Mouse (Mus musculus) heart, postnatal 36 days (tissue): ENCODE measurements at regions not wholly inside any gene's neighbourhood (a gene's known extent, or its start where the extent isn't known, plus 50 kb on each side); places are given as distances from the start of the nearest gene placed in this dataset.

ENCODE experiments used
- DNase-seq, 2 experiments: peaks; one replicate each; pipeline ENCODE4 v3.0.0; 2021 to 2022
- intact Hi-C: fragments of 180-260 bp; cut with DNase I; formaldehyde crosslinking; loops from one replicate; pipeline ENCODE4 v1.15.1; 2025
- microRNA-seq, 2 experiments: library from miRNA; unstranded; fragments of <30 nt; microRNA quantifications; one replicate each; pipeline ENCODE4 v1.2.0; 2021; ENCODE audit warnings: borderline number of aligned reads in 2 of 2

- intact Hi-C loops: loop anchor here (5.0 to 10.0 kb wide), 3 partner anchors 214 to 484 kb away; no protein-coding TSS in a partner anchor
- DNase-seq: peak in 1 of 2 experiments; percentile 7
Measured at GRCm38 (mm10) chr3:33308212-33308611, 165.2 kb upstream of the Pex5l start.

- intact Hi-C loops: loop anchor here (5.0 to 10.0 kb wide), 3 partner anchors 216 to 486 kb away; no protein-coding TSS in a partner anchor
- no peak for DNase-seq
Measured at GRCm38 (mm10) chr3:33306169-33306568, 163.1 kb upstream of the Pex5l start.

- intact Hi-C loops: loop anchor here (5.0 to 10.0 kb wide), 3 partner anchors 217 to 487 kb away; no protein-coding TSS in a partner anchor
- DNase-seq: no peak
Measured at GRCm38 (mm10) chr3:33305756-33306155, 162.7 kb upstream of the Pex5l start.

GRCm38 (mm10) chr3:33262797-33263196, 119.8 kb upstream of the Pex5l start:
- no peak for DNase-seq
- intact Hi-C loops: no loop called here

GRCm38 (mm10) chr3:33219271-33220065, 76.4 kb upstream of the Pex5l start:
- intact Hi-C loops: no loop called here
- no peak for DNase-seq

- no peak for DNase-seq
- intact Hi-C loops: no loop called here
Measured at GRCm38 (mm10) chr3:33218291-33218690, 75.2 kb upstream of the Pex5l start.

- intact Hi-C loops: no loop called here
- no peak for DNase-seq
Measured at GRCm38 (mm10) chr3:33217360-33218034, 74.5 kb upstream of the Pex5l start.

GRCm38 (mm10) chr3:33211224-33211817, 68.3 kb upstream of the Pex5l start:
- no peak for DNase-seq
- intact Hi-C loops: no loop called here

Small RNAs in the stretch of these regions (microRNA-seq; reads per million reads assigned to microRNA genes)
- 0 reads per million in 2 experiments for gene Gm27974
